Mouse (Mus musculus): ENCODE measurements around the gene Mafk. TPM values are rescaled to one million over a fixed set of nuclear protein-coding genes. Genes with fewer than 3 reads are reported as not detected.

Gene Mafk
- polyA plus RNA-seq, 1 experiment = 22.5 TPM

- H3K4me3 ChIP-seq (replicated peaks) = no peak overlapping the region
- H3K27me3 ChIP-seq (ENCODE audit: control insufficient read depth) = no peaks in the 10 kb centered on the region
- peaks cover 2% of the 10 kb centered on the region; the same call in 1 of the 2 replicates for H3K4me1 ChIP-seq (ENCODE audit: control insufficient read depth)
- H3K36me3 ChIP-seq (ENCODE audit: control insufficient read depth) = peaks cover 100% of the 10 kb centered on the region
- no peaks in the 10 kb centered on the region for H3K9me3 ChIP-seq (ENCODE audit: control insufficient read depth, low read length)
- no peak for TF ChIP-seq GATA1 (IDR thresholded peaks at IDR 0.05; ENCODE audit: low read length)
- TF ChIP-seq TAL1 (IDR thresholded peaks at IDR 0.05; ENCODE audit: low read length) = no peak
Observed at GRCm38 (mm10) chr5:139764296-139764695, 27.0 kb upstream of the Mafk start.

- Histone ChIP-seq H3K4me1 (ENCODE audit: control insufficient read depth) (peaks cover 2% of the 10 kb centered on the region), H3K4me3 (replicated peaks) (no peak overlapping the region), H3K9me3 (ENCODE audit: control insufficient read depth, low read length) (no peaks in the 10 kb centered on the region), H3K36me3 (ENCODE audit: control insufficient read depth) (peaks cover 100% of the 10 kb centered on the region), H3K27me3 (ENCODE audit: control insufficient read depth) (no peaks in the 10 kb centered on the region)
- TF ChIP-seq TAL1 (IDR thresholded peaks at IDR 0.05; ENCODE audit: low read length) (no peak), GATA1 (IDR thresholded peaks at IDR 0.05; ENCODE audit: low read length) (no peak)
Observed at GRCm38 (mm10) chr5:139768216-139768615, 23.1 kb upstream of the Mafk start.

- no peaks in the 10 kb centered on the region for H3K27me3 ChIP-seq (ENCODE audit: control insufficient read depth)
- peaks cover 40% of the 10 kb centered on the region for H3K36me3 ChIP-seq (ENCODE audit: control insufficient read depth)
- H3K9me3 ChIP-seq (ENCODE audit: control insufficient read depth, low read length) = no peaks in the 10 kb centered on the region
- H3K4me1 ChIP-seq (ENCODE audit: control insufficient read depth) = peaks cover 38% of the 10 kb centered on the region
- TF ChIP-seq GATA1 (IDR thresholded peaks at IDR 0.05; ENCODE audit: low read length) = no peak
- no peak for TF ChIP-seq TAL1 (IDR thresholded peaks at IDR 0.05; ENCODE audit: low read length)
- H3K4me3 ChIP-seq (replicated peaks) = peak within 1 kb of the TSS; percentile 97
Observed at GRCm38 (mm10) chr5:139775216-139775926, 15.9 kb upstream of the Mafk start, which contains the start of gene Ints1. Gene Ints1 (minus strand): TSS chr5:139775674.

- Histone ChIP-seq H3K4me3 (replicated peaks) (no peak overlapping the region), H3K36me3 (ENCODE audit: control insufficient read depth) (peaks cover 25% of the 10 kb centered on the region), H3K9me3 (ENCODE audit: control insufficient read depth, low read length) (no peaks in the 10 kb centered on the region), H3K4me1 (ENCODE audit: control insufficient read depth) (peaks cover 40% of the 10 kb centered on the region), H3K27me3 (ENCODE audit: control insufficient read depth) (no peaks in the 10 kb centered on the region)
- TF ChIP-seq GATA1 (IDR thresholded peaks at IDR 0.05; ENCODE audit: low read length) (no peak), TAL1 (IDR thresholded peaks at IDR 0.05; ENCODE audit: low read length) (no peak)
Observed at GRCm38 (mm10) chr5:139776966-139777365, 14.3 kb upstream of the Mafk start.

GRCm38 (mm10) chr5:139781406-139781805 lies 9.9 kb upstream of the Mafk start:
- peaks cover 12% of the 10 kb centered on the region for H3K4me1 ChIP-seq (ENCODE audit: control insufficient read depth)
- no peak overlapping the region for H3K4me3 ChIP-seq (replicated peaks)
- H3K27me3 ChIP-seq (ENCODE audit: control insufficient read depth) = no peaks in the 10 kb centered on the region
- TF ChIP-seq TAL1 (IDR thresholded peaks at IDR 0.05; ENCODE audit: low read length) (no peak), GATA1 (IDR thresholded peaks at IDR 0.05; ENCODE audit: low read length) (no peak)
- H3K9me3 ChIP-seq (ENCODE audit: control insufficient read depth, low read length) = no peaks in the 10 kb centered on the region
- H3K36me3 ChIP-seq (ENCODE audit: control insufficient read depth) = no peaks in the 10 kb centered on the region

GRCm38 (mm10) chr5:139789466-139789865 lies 1.8 kb upstream of the Mafk start:
- TF ChIP-seq TAL1 (IDR thresholded peaks at IDR 0.05; ENCODE audit: low read length) (no peak), GATA1 (IDR thresholded peaks at IDR 0.05; ENCODE audit: low read length) (no peak)
- no peaks in the 10 kb centered on the region for H3K27me3 ChIP-seq (ENCODE audit: control insufficient read depth)
- H3K4me3 ChIP-seq (replicated peaks) = no peak overlapping the region
- H3K9me3 ChIP-seq (ENCODE audit: control insufficient read depth, low read length) = no peaks in the 10 kb centered on the region
- peaks cover 58% of the 10 kb centered on the region for H3K4me1 ChIP-seq (ENCODE audit: control insufficient read depth)
- peaks cover 25% of the 10 kb centered on the region for H3K36me3 ChIP-seq (ENCODE audit: control insufficient read depth)

- peaks cover 53% of the 10 kb centered on the region for H3K36me3 ChIP-seq (ENCODE audit: control insufficient read depth)
- H3K9me3 ChIP-seq (ENCODE audit: control insufficient read depth, low read length) = no peaks in the 10 kb centered on the region
- peak overlapping the region; percentile 88 for H3K4me3 ChIP-seq (replicated peaks)
- no peaks in the 10 kb centered on the region for H3K27me3 ChIP-seq (ENCODE audit: control insufficient read depth)
- peaks cover 80% of the 10 kb centered on the region for H3K4me1 ChIP-seq (ENCODE audit: control insufficient read depth)
- TF ChIP-seq GATA1 (IDR thresholded peaks at IDR 0.05; ENCODE audit: low read length) = peak; percentile 60; the same call in 1 of the 2 replicates
- TF ChIP-seq TAL1 (IDR thresholded peaks at IDR 0.05; ENCODE audit: low read length) = no peak
Observed at GRCm38 (mm10) chr5:139792159-139792775, 954 bp downstream of the Mafk start.

- no peaks in the 10 kb centered on the region for H3K9me3 ChIP-seq (ENCODE audit: control insufficient read depth, low read length)
- H3K36me3 ChIP-seq (ENCODE audit: control insufficient read depth) = peaks cover 60% of the 10 kb centered on the region
- peaks cover 80% of the 10 kb centered on the region for H3K4me1 ChIP-seq (ENCODE audit: control insufficient read depth)
Observed at GRCm38 (mm10) chr5:139792966-139793337, 1.6 kb downstream of the Mafk start.

GRCm38 (mm10) chr5:139793338-139794089 lies 2.2 kb downstream of the Mafk start:
- Histone ChIP-seq H3K36me3 (ENCODE audit: control insufficient read depth) (peaks cover 66% of the 10 kb centered on the region), H3K4me3 (replicated peaks) (peak overlapping the region; percentile 88), H3K27me3 (ENCODE audit: control insufficient read depth) (no peaks in the 10 kb centered on the region), H3K4me1 (ENCODE audit: control insufficient read depth) (peaks cover 84% of the 10 kb centered on the region), H3K9me3 (ENCODE audit: control insufficient read depth, low read length) (no peaks in the 10 kb centered on the region)
- TF ChIP-seq GATA1 (IDR thresholded peaks at IDR 0.05; ENCODE audit: low read length) (no peak), TAL1 (IDR thresholded peaks at IDR 0.05; ENCODE audit: low read length) (no peak)

More at GRCm38 (mm10) chr5:139792966-139793337, 1.6 kb downstream of the Mafk start:
- Histone ChIP-seq H3K27me3 (ENCODE audit: control insufficient read depth) (no peaks in the 10 kb centered on the region), H3K4me3 (replicated peaks) (peak overlapping the region; percentile 88)
- TF ChIP-seq TAL1 (IDR thresholded peaks at IDR 0.05; ENCODE audit: low read length) (no peak), GATA1 (IDR thresholded peaks at IDR 0.05; ENCODE audit: low read length) (no peak)

Measured in erythroblast, embryonic 14.5 days (primary cell).